ENCODE assay signal across 1 mouse cellular context in genomic region chr4:132505034-132505738, GRCm38 (mm10).
TF ChIP-seq lines count a peak whose summit lies in the region.

No protein-coding gene starts in this region.

TF ChIP-seq in CH12.LX, 34 proteins besides CTCF, POLR2A, EP300 and RAD21:
- TF ChIP-seq CHD2 (IDR thresholded peaks at IDR 0.05; ENCODE audit: low read length): peak; percentile 54; the same call in 1 of the 2 replicates
- no peak for TF ChIP-seq ZKSCAN1 (IDR thresholded peaks at IDR 0.05; ENCODE audit: borderline replicate concordance, low read depth, low read length)
